Mouse (Mus musculus) kidney, embryonic 14.5 days (tissue): ENCODE results near the gene Ccdc152. TPM values are rescaled to one million over a fixed set of nuclear protein-coding genes. Genes with fewer than 3 reads are reported as not detected.

Source experiments
- ATAC-seq: fragments of 200-750 bp; cut with Nextera tagmentation; 2 replicates; pipeline ENCODE4 v1.8.0; 2017; ENCODE audit warnings: moderate number of reproducible peaks, mild to moderate bottlenecking, moderate TSS enrichment, moderate library complexity; ENCODE audit not compliant: low FRiP score, low TSS enrichment
- H3K27ac ChIP-seq: fragments of 300-500 bp; sonication (generic); 2 replicates; pipeline ENCODE4 v1.5.1; 2014; ENCODE audit warnings: low read depth, mild to moderate bottlenecking, low read length, moderate library complexity, mixed read lengths
- H3K27me3 ChIP-seq: fragments of 300-500 bp; sonication (generic); 2 replicates; pipeline ENCODE4 v1.6.1; 2014; ENCODE audit warnings: mild to moderate bottlenecking, low read length; ENCODE audit not compliant: control insufficient read depth, insufficient read depth
- H3K36me3 ChIP-seq: fragments of 300-500 bp; sonication (generic); 2 replicates; pipeline ENCODE4 v1.6.1; 2014; ENCODE audit warnings: low read length, mixed read lengths; ENCODE audit not compliant: control insufficient read depth, insufficient read depth
- H3K4me1 ChIP-seq: fragments of 300-500 bp; sonication (generic); 2 replicates; pipeline ENCODE4 v1.6.1; 2014; ENCODE audit warnings: low read length, mixed read lengths; ENCODE audit not compliant: control insufficient read depth, insufficient read depth
- H3K4me2 ChIP-seq: fragments of 300-500 bp; sonication (generic); replicated peaks from 2 replicates; pipeline ENCODE4 v1.6.1; 2014; ENCODE audit warnings: low read depth, mild to moderate bottlenecking, low read length
- H3K4me3 ChIP-seq: fragments of 300-500 bp; sonication (generic); 2 replicates; pipeline ENCODE4 v1.5.1; 2014; ENCODE audit warnings: mild to moderate bottlenecking, low read length
- H3K9ac ChIP-seq: fragments of 300-500 bp; sonication (generic); 2 replicates; pipeline ENCODE4 v1.6.1; 2014; ENCODE audit warnings: low read depth, mild to moderate bottlenecking, low read length, moderate library complexity
- H3K9me3 ChIP-seq: fragments of 300-500 bp; sonication (generic); 2 replicates; pipeline ENCODE4 v1.6.1; 2016; ENCODE audit warnings: low read length; ENCODE audit not compliant: control insufficient read depth
- WGBS: fragments of 180-500 bp; shearing (Covaris S2); extraction: QIAGEN DNeasy Blood & Tissue Kit; methylation state at CpG from one replicate; pipeline ENCODE4 v1.1.7; 2014; 5-methylcytosine and 5-hydroxymethylcytosine counted together
- polyA plus RNA-seq: library from polyadenylated mRNA; unstranded; fragments of >200 nt; fragmentation: Nextera tagmentation; extraction: Ambion mirVana; gene quantifications from 2 replicates; pipeline ENCODE4 v1.2.1, GENCODE M21; 2014

The Ccdc152 gene
- polyA plus RNA-seq, 1 experiment from 2014 or later, result 0.57 TPM

DNA sequence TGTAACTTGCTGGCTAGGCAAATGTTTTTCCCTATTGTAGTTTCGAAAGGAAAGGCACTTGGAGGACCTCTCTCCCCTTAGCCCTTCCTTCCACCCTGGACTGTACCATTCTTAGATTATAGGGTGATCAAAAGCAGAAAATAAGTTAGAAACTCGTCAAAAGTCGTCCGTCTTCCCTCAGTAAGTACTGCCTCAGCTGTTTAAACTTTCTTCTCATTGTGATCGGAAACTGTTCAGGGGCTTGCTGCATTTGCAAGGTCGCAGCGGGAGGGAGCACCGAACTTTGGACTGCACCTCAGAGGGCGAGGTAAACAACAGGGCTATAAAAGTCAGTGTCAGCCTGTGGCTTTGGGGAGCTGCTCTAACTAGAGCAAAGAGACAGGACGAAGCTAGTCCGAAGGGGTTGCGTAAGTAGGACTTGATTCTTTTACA lies 32.7 kb downstream of the Ccdc152 start:
- H3K36me3 ChIP-seq, result no peaks in the 10 kb centered on the region; the same call in 1 of the 2 replicates
- H3K4me2 ChIP-seq, result peak overlapping the region; percentile 42
- no peaks in the 10 kb centered on the region for H3K4me1 ChIP-seq
- H3K27me3 ChIP-seq, result no peaks in the 10 kb centered on the region
- no peaks in the 10 kb centered on the region for H3K9me3 ChIP-seq
- peak overlapping the region; percentile 89 for H3K27ac ChIP-seq
- 2% methylated on average over 12 of the region's 12 CpGs for WGBS
- H3K9ac ChIP-seq, result peak overlapping the region; percentile 43; the same call in 1 of the 2 replicates
- peak; percentile 88 for ATAC-seq
- H3K4me3 ChIP-seq, result peak overlapping the region; percentile 42

- no peak overlapping the region; the same call in 1 of the 2 replicates for H3K9ac ChIP-seq
- no peaks in the 10 kb centered on the region for H3K9me3 ChIP-seq
- H3K36me3 ChIP-seq, result no peaks in the 10 kb centered on the region
- H3K4me3 ChIP-seq, result peak overlapping the region; percentile 42
- H3K4me1 ChIP-seq, result no peaks in the 10 kb centered on the region
- H3K27ac ChIP-seq, result peak overlapping the region; percentile 89
- H3K27me3 ChIP-seq, result no peaks in the 10 kb centered on the region
- peak overlapping the region; percentile 42 for H3K4me2 ChIP-seq
- peak; percentile 17; the same call in 1 of the 2 replicates for ATAC-seq
- WGBS, result 22% methylated on average over 6 of the region's 6 CpGs
Measured at GRCm38 (mm10) chr15:3269996-3270645, 33.2 kb downstream of the Ccdc152 start.

DNA sequence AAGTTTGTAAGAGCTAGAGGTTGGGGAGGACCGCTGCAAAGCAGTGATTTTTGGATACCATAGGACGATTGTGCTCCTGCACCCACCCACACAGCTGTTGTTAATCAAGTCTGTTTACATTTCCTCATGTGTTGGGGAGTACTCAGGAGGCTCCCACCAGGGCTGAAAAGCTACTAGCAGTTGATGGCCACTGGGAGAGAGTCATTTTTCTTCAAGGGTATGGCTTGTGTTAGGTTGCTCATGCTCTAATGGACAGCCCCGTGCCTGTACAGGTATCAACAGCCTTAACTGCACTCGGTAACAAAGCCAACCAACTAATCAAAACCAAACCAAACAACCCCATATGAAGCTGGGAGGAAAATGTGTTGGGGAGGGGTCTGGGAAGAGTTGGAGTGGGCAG lies 33.8 kb downstream of the Ccdc152 start:
- no peak overlapping the region for H3K4me2 ChIP-seq
- no peaks in the 10 kb centered on the region for H3K36me3 ChIP-seq
- peak; percentile 50 for ATAC-seq
- H3K9me3 ChIP-seq, result no peaks in the 10 kb centered on the region
- H3K4me3 ChIP-seq, result no peak overlapping the region
- no peak overlapping the region for H3K9ac ChIP-seq
- 42% methylated on average over 4 of the region's 4 CpGs for WGBS
- no peaks in the 10 kb centered on the region for H3K27me3 ChIP-seq
- peak overlapping the region; percentile 89 for H3K27ac ChIP-seq
- H3K4me1 ChIP-seq, result no peaks in the 10 kb centered on the region

GRCm38 (mm10) chr15:3268247-3268646 lies 35.1 kb downstream of the Ccdc152 start, which contains the start of gene Selenop:
Selenop (plus strand) TSS chr15:3268547.
- WGBS, result 89% methylated on average over 6 of the region's 6 CpGs
- no peak within 1 kb of the TSS for H3K4me3 ChIP-seq
- H3K9me3 ChIP-seq, result no peaks in the 10 kb centered on the region
- peak within 1 kb of the TSS; percentile 89; the same call in 1 of the 2 replicates for H3K27ac ChIP-seq
- H3K4me2 ChIP-seq, result no peak within 1 kb of the TSS
- H3K9ac ChIP-seq, result no peak within 1 kb of the TSS
- no peak for ATAC-seq
- no peaks in the 10 kb centered on the region for H3K4me1 ChIP-seq
- no peaks in the 10 kb centered on the region for H3K36me3 ChIP-seq
- H3K27me3 ChIP-seq, result no peaks in the 10 kb centered on the region

DNA sequence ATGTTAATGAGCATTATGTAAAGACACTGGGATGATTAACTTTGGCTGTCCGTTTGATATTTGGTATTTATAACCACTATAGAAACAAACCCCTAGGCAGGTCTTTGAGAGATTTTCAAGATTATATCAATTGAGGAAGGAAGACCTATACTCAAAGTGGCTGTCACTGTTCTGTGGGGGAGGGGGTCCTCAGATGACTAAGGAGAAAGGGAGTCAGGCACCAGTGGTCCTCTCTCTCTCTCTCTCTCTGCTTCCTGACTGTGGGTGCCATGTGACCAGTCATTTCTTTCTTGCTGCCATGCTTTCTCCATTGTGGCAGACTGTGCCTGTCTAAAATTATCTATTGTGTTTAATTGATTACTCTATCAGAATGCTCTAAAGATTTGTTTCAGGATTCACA lies 38.5 kb downstream of the Ccdc152 start:
- Histone ChIP-seq H3K36me3 (no peaks in the 10 kb centered on the region), H3K4me3 (no peak overlapping the region), H3K4me2 (no peak overlapping the region), H3K9me3 (no peaks in the 10 kb centered on the region), H3K9ac (no peak overlapping the region), H3K27ac (no peak overlapping the region), H3K4me1 (no peaks in the 10 kb centered on the region), H3K27me3 (no peaks in the 10 kb centered on the region)
- 88% methylated on average over 1 of the region's 1 CpGs for WGBS
- no peak for ATAC-seq

DNA sequence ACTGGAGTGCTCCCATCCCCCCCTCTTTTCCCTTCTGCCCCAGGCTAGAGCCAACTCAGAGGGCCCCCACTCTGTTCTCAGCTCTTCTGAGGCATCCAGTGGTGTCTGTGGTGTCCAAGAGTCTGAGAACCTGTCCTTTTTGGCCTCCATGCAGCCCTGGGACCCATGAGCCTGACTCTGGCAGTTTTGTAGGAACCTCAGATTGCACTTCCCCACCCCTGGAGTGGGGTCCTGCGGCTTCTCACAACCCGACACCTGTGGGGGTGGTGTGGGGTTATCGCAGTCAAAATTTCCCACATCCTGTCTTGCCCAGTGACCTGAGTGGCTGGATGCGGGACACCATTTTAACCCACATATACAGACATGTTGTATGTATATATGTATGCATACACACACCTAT lies 39.0 kb downstream of the Ccdc152 start:
- 90% methylated on average over 4 of the region's 4 CpGs for WGBS

GRCm38 (mm10) chr15:3262883-3263282 lies 40.4 kb downstream of the Ccdc152 start:
- Histone ChIP-seq H3K27ac (no peak overlapping the region), H3K27me3 (no peaks in the 10 kb centered on the region), H3K9me3 (no peaks in the 10 kb centered on the region), H3K4me2 (no peak overlapping the region), H3K36me3 (no peaks in the 10 kb centered on the region), H3K4me3 (no peak overlapping the region), H3K9ac (no peak overlapping the region), H3K4me1 (no peaks in the 10 kb centered on the region)
- WGBS, result 74% methylated on average over 3 of the region's 3 CpGs
- ATAC-seq, result no peak

More for the DNA sequence above, 39.0 kb downstream of the Ccdc152 start:
- Histone ChIP-seq H3K36me3 (no peaks in the 10 kb centered on the region), H3K4me1 (no peaks in the 10 kb centered on the region), H3K4me3 (no peak overlapping the region), H3K4me2 (no peak overlapping the region), H3K27me3 (no peaks in the 10 kb centered on the region), H3K9me3 (no peaks in the 10 kb centered on the region), H3K27ac (no peak overlapping the region), H3K9ac (no peak overlapping the region)
- ATAC-seq, result no peak

DNA sequence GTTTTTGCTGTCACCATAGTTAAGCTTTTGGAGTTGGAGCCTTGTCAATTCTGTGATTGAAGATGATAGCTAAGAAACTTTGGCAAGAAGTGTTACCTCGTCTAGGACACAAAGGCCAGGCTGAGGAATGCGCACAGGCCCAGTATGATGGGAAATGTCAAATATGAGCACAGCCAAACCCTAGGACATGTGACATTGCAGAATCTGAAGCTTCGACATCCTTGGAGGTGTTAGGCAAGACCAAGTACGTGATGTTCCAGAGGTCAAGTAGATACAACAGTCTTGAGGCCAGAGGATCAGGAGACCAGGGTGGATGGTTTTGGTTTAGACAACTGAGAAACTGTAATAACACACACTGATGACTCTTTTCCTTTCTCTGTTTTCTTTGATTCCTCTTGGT lies 43.0 kb downstream of the Ccdc152 start:
- WGBS, result 87% methylated on average over 4 of the region's 4 CpGs
- Histone ChIP-seq H3K27ac (no peak overlapping the region), H3K36me3 (no peaks in the 10 kb centered on the region), H3K4me1 (no peaks in the 10 kb centered on the region), H3K4me3 (no peak overlapping the region), H3K27me3 (no peaks in the 10 kb centered on the region), H3K4me2 (no peak overlapping the region), H3K9ac (no peak overlapping the region), H3K9me3 (no peaks in the 10 kb centered on the region)
- ATAC-seq, result no peak

GRCm38 (mm10) chr15:3259025-3259424 lies 44.3 kb downstream of the Ccdc152 start:
- H3K4me1 ChIP-seq, result no peaks in the 10 kb centered on the region
- H3K27ac ChIP-seq, result no peak overlapping the region
- H3K9ac ChIP-seq, result no peak overlapping the region
- WGBS, result 81% methylated on average over 1 of the region's 1 CpGs
- no peak overlapping the region for H3K4me2 ChIP-seq
- no peak overlapping the region for H3K4me3 ChIP-seq
- no peaks in the 10 kb centered on the region for H3K27me3 ChIP-seq
- ATAC-seq, result no peak
- no peaks in the 10 kb centered on the region for H3K9me3 ChIP-seq
- no peaks in the 10 kb centered on the region for H3K36me3 ChIP-seq
